Mouse (Mus musculus): ENCODE results near the gene Esp36.
"Not testable (repeated sequence)": the region's sequence is repeated elsewhere in the genome, so short reads cannot be mapped to it uniquely, and the experiment has no call there.

Gene Esp36

DNA sequence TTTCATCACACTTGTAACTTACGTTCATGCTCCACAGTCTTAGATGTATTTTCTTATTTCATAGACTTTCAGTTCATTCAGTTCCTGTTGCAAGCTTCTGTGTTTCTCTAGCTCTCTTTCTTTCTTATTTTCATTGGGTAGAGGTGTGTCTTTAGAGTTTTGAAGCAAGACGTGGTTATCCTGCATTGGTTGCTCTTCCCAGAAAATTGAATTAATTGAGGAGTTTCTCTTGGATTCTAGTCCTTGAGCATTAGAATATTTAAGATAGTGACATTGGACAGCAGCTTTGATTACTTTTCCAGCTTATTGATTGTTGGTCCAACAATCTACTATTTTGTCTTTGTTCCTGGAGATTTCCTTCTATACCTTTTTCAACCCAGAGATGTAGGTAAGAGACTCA, at the start of gene Esp36:
TSS of gene Esp36 (minus strand) at position 101 of the 400 bp plus-strand sequence.
- no peak for DNase-seq

DNA sequence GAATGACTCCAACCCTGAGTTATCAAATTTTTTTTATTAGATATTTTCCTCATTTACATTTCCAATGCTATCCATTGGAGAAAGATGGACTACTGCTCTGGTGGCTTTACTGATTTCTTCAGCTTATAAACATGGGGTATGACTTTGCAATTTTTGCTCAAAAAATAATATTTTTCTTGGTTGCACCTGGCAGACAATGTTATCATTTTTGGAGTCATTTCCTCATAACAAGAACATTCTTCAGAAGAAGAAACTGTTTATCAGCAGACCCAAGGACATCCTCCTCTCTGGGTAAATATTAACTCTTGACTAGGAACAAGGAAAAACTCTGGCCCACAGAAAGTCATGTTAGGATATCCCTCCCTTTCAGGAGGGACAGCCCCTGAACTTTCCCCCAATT, 36.2 kb upstream of the Esp36 start:
- DNase-seq: not testable (repeated sequence)

DNA sequence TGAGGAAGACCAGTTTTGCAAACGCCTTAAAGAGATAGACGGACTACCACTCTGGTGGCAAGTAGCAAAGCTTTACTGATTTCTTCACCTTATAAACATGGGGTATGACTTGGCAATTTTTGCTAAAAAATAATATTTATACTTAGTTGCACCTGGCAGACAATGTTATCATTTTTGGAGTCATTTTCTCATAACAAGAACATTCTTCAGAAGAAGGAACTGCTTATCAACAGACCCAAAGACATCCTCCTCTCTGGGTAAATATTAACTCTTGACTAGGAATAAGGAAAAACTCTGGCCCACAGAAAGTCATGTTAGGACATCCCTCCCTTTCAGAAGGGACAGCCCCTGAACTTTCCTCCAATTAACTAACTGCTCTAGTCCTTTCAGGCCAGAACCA, 30.7 kb upstream of the Esp36 start:
- no peak for DNase-seq

DNA sequence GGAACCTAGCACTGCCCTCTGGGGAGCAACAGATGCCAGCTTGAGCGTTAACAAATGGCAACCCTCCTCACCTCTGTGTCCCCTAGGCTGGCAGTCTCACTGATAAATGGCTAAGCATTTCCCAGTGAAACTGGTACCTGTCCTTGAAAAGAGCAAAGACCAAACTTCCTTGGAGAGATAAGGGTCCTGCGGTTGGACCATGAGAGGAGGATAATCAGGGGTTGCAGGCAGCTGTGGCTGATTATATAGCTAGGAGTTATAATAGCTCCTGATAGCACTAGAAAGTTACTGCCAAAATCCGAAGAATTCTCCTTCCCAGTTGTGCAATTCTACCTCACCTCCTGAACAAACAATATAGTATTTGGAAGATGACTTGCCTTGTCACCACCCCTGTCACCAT, 13.8 kb downstream of the Esp36 start:
- no peak for DNase-seq

DNA sequence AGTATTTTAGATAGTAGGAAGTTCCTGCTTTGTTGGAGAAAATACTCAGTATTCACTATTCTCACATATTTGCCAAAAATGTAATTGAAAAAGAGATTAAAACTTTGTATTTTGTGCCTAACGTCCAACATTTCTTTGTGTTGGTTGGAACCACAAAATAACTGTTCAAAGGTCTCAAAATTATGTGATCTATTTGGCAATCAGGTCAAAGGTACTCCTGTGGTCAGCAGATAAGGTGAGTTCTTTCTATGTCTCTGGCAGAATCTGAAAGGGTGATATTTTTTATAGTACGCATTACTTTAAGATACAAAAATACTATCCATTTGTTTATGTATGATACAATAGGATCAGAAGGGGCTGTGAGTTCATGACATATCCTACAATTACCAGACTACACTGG, 28.2 kb downstream of the Esp36 start:
- DNase-seq: no peak

All from thymus, postnatal 25 days (tissue).